Mouse (Mus musculus) neural tube, embryonic 10.5 days (tissue): ENCODE data around the gene Hoxd3.

Experiments used
- DNase-seq: peaks from one replicate; pipeline ENCODE4 v3.0.0-alpha.2; 2017; ENCODE audit warnings: low spot score; ENCODE audit errors: extremely low spot score

Hoxd3 gene

DNA sequence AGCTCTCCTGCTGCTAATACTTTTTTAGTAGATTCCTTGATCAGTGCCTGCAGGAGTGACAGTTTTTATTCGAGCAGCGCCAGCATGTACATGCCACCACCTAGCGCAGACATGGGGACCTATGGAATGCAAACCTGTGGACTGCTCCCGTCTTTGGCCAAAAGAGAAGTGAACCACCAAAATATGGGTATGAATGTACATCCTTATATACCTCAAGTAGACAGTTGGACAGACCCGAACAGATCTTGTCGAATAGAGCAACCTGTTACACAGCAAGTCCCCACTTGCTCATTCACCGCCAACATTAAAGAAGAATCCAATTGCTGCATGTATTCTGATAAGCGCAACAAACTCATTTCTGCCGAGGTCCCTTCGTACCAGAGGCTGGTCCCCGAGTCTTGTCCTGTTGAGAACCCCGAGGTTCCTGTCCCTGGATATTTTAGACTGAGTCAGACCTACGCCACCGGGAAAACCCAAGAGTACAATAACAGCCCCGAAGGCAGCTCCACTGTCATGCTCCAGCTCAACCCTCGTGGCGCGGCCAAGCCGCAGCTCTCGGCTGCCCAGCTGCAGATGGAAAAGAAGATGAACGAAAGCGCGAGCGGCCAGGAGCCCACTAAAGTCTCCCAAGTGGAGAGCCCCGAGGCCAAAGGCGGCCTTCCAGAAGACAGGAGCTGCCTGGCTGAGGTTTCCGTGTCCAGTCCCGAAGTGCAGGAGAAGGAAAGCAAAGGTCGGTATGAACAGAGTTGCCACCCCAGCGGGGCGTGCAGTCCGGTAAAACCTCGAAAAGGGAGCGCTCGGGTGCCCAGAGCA lies 19.5 kb upstream of the Hoxd3 start:
- DNase-seq, result no peak

DNA sequence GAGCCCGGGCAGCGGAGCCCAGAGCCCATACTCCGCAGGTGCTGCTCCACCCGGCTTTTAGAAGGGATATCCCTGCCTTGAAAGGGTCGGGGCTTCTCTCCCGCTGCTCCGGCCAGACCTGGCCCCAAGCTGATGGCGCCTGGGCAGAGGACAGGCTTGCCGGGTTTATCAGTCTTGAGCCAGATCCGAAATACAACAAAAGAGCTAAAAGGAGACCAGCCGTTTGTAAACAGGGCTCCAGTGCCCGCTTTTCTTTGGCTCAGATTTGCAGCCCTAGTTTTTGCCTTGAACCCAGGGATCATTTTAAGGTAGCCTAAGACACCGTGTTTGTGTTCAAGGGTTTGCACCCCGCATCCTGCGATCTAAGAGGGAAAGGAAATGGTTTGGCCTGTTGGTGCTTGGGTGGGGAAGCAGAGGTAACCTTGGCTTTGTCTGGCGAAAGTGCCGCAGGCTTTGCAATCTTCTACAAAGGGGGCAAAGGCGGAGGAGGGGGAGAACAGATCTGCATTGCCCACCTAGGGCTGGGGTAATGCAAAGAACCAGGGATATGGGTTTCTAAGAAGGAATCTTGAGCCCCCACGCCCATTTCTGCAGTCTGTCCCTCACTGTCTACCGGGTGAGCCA lies 18.8 kb upstream of the Hoxd3 start:
- DNase-seq, result peak; percentile 67

DNA sequence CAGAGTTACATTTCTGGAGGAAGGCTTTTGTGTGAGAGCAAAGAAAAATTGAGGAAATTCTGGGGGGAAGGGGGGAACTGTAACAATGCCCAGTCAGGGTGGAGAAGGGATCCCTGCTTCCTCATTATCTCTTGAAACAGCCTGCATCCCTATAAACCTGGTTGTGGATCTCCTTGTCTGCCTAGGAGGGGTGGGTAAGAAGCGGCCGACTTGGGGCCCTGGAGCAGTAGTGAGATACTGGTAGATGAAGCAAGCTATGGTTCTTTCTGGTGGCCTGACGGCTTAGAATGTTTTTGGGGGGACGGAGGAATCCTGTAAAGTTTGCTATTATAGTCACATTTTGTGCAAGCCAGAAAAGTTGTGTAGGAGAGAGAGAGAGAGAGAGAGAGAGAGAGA lies 18.3 kb upstream of the Hoxd3 start:
- DNase-seq, result no peak

DNA sequence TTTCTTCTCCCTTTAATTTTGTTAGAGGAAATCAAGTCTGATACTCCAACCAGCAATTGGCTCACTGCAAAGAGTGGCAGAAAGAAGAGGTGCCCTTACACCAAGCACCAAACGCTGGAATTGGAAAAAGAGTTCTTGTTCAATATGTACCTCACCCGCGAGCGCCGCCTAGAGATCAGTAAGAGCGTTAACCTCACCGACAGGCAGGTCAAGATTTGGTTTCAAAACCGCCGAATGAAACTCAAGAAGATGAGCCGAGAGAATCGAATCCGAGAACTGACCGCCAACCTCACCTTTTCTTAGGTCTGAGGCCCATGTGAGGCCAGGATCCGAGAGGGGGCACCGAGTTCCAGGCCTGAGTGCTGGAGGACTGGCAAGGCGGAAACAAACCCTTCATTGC lies 17.7 kb upstream of the Hoxd3 start:
- DNase-seq, result peak; percentile 73

- DNase-seq, result no peak
Measured at GRCm38 (mm10) chr2:74695383-74695782, 16.3 kb upstream of the Hoxd3 start.

- DNase-seq, result peak; percentile 37
Measured at GRCm38 (mm10) chr2:74695813-74696430, 15.8 kb upstream of the Hoxd3 start.

DNA sequence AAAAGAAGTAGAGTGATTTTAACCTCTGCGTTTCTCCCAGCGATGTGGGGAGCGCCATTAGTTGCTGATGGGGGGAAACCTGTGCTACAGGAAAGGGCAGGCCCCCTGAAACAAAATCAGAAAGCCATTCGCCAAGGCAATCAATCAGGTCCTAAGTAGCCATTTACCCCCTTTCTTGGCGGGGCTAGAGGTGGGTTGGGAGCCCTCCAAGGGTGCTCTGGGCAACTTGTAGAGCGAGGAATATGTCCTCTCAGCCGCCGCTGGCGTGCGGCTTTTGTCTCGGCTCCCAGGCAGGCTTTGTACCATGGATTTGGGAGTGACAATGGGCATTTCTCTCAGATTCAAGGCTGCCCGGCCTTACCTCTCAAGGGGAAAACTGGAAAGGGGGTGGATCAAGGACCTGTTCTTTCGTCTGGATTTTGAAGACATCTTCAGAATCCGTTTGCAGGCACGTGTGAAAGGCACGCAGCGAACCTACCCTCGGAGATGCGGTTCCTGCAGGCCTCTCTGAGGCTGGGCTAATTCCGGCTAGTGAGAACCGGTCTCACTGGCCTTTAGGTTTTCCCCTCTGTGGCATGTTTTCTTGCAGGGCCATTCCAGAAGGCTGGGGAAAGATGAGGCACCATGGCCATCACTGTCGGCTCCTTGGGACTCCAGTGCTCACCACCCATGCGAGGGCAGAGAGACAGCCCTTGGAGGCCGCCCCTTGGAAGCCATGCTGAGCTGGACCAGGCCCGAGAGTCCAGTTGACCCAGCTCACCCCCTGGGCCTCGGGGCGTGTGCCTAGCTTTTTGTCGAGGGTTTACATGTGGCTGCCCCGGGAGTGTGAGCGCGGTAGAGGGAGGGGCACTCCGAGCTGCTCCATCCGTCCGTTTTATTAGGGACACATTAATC lies 15.0 kb upstream of the Hoxd3 start:
- peak; percentile 58 for DNase-seq

DNA sequence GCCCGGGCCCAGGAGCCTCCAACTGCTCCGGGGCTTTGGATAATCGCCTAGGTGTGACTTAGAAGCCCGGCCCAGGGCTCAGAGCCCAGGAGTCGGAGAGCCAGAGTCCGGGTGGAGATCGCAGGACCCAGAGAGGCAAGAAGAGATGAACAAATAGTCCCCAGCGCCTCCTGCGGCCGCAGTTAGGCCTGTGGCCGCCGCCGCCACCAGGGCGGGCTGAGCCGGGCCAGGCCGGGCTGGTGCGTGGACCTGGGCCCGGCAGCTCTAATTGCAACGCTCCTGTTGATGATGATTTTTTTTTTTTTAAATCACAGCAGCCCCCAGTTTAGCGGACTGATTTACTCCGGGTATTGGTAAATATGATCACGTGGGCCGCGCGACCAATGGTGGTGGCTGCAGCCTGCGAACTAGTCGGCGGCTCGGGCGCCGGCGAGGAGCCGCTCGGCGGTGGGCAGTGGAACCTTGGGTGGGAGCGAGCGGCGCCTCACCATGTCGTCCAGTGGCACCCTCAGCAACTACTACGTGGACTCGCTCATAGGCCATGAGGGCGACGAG lies 14.1 kb upstream of the Hoxd3 start, which contains the start of gene Hoxd9:
Hoxd9 (plus strand) TSS at position 161 of the 555 bp plus-strand sequence.
- peak; percentile 85 for DNase-seq

DNA sequence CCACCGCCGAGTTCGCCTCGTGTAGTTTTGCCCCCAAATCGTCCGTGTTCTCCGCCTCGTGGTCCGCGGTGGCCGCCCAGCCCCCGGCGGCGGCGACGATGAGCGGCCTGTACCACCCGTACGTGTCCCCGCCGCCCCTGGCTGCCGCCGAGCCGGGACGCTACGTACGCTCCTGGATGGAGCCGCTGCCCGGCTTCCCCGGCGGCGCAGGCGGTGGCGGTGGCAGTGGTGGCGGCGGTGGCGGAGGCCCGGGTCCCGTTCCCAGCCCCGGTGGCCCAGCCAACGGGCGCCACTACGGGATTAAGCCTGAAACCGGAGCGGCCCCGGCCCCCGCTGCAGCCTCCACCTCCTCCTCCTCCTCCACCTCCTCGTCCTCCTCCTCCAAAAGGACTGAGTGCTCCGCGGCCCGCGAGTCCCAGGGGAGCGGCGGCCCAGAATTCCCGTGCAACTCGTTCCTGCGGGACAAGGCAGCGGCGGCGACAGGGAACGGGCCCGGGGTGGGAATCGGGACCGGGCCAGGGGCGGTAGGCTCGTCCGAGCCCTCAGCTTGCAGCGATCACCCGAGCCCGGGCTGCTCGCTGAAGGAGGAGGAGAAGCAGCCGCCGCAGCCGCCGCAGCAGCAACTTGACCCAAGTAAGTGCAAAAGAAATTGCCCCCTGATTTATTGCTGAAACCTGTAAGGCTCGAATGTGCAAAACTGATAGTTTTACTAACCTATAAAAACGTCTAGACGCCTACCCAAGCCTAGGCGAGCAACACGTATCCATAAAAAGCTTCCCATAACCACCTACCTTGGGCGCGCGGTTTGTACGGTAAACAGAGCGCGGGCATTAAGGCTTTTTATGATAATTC lies 13.3 kb upstream of the Hoxd3 start:
- DNase-seq, result peak; percentile 86

DNA sequence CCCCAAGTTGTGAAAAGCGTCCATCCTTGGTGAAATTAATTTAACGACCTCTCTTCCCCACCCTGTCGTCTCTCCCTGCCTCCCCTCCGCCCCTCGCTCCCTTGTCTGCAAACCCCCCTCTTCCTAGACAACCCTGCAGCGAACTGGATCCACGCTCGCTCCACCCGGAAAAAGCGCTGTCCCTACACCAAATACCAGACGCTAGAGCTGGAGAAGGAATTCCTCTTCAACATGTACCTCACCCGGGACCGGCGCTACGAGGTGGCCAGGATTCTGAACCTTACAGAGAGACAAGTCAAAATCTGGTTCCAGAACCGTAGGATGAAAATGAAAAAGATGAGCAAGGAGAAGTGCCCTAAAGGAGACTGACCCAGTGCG lies 12.7 kb upstream of the Hoxd3 start:
- DNase-seq, result peak; percentile 70

GRCm38 (mm10) chr2:74699664-74700545 lies 11.8 kb upstream of the Hoxd3 start:
- DNase-seq, result peak; percentile 70

DNA sequence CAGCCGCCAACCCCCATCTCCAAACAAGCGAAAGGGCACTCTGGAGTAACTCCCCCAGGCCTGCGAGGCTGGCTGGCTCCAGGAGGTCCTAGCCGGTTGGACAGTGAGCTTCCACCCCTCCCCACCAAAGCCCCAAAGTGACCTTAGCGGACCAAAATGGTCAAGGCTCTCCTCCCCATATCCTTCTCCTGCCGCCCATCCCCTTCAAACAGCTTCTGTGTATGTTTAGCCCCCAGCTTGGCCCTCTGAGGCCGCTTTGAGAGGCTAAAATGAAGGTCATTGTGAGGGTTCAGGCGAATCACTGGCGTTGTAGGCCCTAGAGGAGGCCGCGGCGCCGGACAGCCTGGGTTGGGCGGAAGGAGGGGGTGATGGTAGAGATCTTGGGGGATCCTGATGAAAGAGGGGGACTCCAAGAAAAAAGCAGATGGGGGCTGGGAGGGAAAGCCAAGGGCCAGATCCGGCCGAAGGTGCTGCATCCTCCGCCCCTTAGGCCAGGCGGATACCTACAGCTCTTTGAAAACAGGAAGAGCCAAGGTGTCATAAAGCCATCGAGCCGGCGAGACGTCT lies 11.1 kb upstream of the Hoxd3 start:
- no peak for DNase-seq

DNA sequence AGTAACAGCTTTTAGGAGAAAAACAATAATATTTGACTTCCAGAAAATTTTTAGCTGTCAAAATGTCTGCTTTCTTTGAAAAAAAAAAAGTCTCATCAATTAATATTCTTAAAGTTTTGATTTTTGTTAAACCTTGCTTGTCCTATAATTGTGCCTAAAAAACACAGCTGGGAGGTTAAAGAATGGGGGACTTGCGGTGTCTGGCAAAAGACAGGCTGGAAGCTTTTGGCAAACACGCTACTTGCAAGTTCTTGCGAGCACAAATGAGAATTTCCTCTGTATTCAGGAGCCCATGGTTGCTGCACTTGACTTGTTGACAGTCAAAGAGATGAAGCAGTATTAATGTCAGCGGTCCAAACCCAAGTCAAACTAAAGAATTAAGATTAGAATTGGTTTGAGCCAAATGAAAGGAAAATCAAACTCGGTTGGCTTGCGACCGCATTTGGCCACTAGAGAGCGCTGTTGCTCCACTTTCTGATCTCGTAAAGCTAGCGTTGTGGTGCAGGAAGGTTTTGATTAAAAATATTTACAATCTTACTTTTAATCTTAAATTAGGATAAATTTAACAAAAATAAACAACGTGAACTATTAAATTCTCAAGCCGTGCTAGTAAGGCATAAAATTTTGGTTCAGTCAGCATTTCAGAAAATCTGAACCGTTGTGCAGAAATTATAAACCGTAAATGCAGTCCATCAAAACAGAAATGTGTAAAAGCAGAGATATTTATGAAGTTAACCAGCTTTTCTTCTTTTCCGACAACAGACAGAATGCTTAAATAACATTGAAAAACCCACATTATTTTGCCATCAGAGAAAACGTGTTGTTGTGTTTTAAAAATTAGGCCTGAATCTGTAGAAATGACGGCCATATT lies 9.5 kb upstream of the Hoxd3 start:
- peak; percentile 87 for DNase-seq

GRCm38 (mm10) chr2:74702820-74703219 lies 8.9 kb upstream of the Hoxd3 start:
- no peak for DNase-seq

DNA sequence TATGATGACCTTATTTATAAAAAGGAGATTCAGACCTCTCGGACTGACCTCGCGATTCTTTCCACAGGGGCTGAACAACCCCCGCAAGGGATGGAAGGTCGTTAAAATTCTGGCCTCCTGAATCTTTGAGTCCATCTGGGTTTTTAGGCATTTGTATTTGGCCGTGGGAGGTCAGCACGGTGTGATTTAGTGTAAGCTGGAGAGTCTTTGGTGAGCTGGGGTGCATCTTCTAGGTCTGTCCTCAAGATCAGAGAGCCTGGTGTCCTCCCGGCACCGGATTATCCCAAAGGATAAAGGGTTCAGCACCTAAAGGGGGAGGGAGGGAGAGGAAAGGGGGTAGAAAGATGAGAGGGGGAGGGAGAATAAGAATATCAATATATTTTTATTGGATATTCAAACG lies 8.4 kb upstream of the Hoxd3 start:
- peak; percentile 51 for DNase-seq

DNA sequence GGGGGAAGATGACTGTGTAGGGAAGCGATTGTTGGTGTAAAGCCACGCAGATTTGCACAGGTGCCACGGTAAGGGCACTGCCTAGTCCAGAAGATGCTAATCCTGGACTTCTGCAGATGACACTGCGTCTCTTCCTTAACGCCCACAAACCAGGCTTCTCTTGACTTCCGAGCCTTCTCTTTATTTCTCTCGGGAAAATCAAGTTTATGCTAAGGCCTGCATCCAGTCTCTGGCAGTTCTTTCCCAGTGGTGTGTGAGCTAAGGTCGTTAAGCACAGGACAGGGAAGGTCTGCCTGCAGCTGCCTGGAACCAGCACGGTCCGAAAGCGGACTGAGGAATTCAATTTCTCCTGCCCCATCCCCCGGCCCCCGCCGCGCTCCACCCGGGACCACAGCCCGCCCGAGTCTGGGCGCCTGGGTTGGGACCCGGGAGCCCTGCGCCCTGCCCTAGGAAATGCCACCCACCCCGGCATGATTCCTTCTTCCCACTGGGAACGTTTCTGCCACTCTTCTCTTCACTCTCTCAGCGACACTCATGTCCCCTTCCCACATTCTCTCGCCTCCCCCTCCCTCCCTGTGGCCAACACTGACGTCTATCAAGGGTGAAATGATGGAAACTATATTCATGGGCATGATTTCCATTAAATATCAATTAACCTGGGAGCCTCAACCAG lies 7.9 kb upstream of the Hoxd3 start:
- no peak for DNase-seq

DNA sequence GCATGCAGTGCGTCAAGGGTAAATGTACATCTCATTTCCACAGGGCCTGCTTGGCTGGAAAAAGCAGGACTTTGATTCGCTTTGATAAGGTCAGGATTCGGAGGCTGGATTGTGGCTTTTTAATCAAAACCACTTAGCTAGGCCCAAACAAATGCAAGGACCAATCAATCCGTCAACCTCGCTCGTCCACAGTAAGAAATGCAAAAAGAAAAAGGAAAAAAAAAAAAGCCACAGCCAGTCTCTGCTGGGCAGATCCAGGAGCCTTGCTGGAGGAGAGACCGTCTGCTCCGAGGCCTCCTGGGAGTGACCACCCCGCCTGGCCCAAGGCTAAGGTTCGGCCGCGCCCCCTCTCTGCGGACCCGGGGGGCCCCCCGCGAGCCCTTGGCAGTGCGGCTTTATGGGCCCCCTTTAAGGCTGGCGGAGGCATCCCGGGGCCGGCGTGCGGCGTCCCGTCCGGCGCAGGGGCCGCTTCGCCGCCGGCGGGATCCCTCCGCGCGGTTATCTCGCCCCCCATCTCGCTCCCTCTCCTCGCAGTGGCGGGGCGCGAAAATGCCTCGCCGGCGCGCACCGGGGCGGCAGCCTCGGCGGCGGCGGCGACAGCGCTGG lies 7.2 kb upstream of the Hoxd3 start, which contains the start of gene Hoxd8:
Hoxd8 (plus strand) TSS at position 223 of the 606 bp plus-strand sequence.
- DNase-seq, result peak; percentile 89
